Mouse (Mus musculus): ENCODE data around the gene Mthfd2l. TPM values are rescaled to one million over a fixed set of nuclear protein-coding genes. Genes with fewer than 3 reads are reported as not detected.

Gene Mthfd2l
- polyA plus RNA-seq, 1 experiment = 39.5 TPM

DNA sequence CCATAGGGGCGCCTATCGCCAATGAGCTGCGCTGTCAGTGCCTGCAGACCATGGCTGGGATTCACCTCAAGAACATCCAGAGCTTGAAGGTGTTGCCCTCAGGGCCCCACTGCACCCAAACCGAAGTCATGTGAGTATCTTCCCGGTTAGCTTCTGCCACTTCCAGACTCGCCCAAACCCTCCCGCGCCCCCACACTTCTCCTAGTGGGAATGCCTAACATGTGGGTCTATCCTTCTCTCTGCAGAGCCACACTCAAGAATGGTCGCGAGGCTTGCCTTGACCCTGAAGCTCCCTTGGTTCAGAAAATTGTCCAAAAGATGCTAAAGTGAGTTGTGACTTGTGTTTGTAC lies 39.5 kb upstream of the Mthfd2l start:
- 27% methylated on average over 10 of the region's 10 CpGs for WGBS
- H3K4me1 ChIP-seq (ENCODE audit: control insufficient read depth, insufficient read depth, insufficient read length, low read length) = peaks cover 3% of the 10 kb centered on the region; the same call in 1 of the 2 replicates
- TF ChIP-seq CTCF (IDR thresholded peaks at IDR 0.05; ENCODE audit: extremely low read depth, insufficient read length, insufficient replicate concordance, low read depth, low read length) = no peak
- TF ChIP-seq POLR2A (IDR thresholded peaks at IDR 0.05; ENCODE audit: low read depth, low read length) = no peak
- peak overlapping the region; percentile 74 for H3K4me3 ChIP-seq (ENCODE audit: low read depth, low read length)
- H3K27ac ChIP-seq (ENCODE audit: insufficient read depth, low read depth, low read length) = no peak overlapping the region
- H3K27me3 ChIP-seq (ENCODE audit: control insufficient read depth, insufficient read depth, low read length) = no peaks in the 10 kb centered on the region
- no peaks in the 10 kb centered on the region for H3K36me3 ChIP-seq (ENCODE audit: control insufficient read depth, insufficient read depth, low read length)

DNA sequence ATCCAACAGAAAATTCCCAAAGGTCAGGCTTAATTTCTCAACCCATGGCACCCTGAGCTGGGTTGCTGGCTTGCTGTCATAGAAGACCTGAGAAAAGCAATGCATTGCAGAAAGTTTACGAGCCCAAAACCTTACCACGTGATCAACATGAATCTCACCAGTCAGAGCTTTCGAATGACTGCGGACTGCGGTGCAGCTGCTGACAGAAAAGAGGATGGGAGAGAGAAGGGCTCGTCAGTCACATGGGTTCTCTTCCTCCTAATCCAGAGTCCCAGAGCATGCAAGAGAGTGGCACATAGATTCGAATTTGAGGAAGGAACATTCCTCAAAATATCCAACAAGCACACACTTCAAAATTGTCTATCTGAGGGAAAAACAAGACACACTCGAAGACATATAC lies 36.7 kb upstream of the Mthfd2l start:
- H3K4me3 ChIP-seq (ENCODE audit: low read depth, low read length) = no peak overlapping the region
- no peak for TF ChIP-seq POLR2A (IDR thresholded peaks at IDR 0.05; ENCODE audit: low read depth, low read length)
- no peaks in the 10 kb centered on the region for H3K36me3 ChIP-seq (ENCODE audit: control insufficient read depth, insufficient read depth, low read length)
- peaks cover 5% of the 10 kb centered on the region; the same call in 1 of the 2 replicates for H3K4me1 ChIP-seq (ENCODE audit: control insufficient read depth, insufficient read depth, insufficient read length, low read length)
- no peaks in the 10 kb centered on the region for H3K27me3 ChIP-seq (ENCODE audit: control insufficient read depth, insufficient read depth, low read length)
- H3K27ac ChIP-seq (ENCODE audit: insufficient read depth, low read depth, low read length) = no peak overlapping the region
- WGBS = 69% methylated on average over 8 of the region's 8 CpGs

DNA sequence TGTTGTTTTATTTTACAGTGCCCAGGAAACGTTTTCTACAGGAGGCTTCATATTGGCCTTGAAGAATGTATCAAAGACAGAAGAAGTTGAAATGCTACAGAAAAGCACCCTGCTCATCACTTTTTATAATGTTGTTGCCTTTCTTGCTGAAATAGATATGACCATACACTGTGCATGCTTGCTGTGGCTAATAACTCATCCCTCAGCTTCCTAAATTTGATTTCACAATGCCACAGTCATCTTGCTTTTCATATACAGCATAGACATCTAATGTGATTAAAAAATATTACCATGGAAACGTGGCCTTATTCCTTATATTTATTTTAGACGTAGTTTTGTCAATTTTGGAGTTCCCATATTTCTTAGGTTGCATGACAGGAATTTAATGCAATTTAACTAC lies 33.5 kb upstream of the Mthfd2l start:
- H3K4me3 ChIP-seq (ENCODE audit: low read depth, low read length) = no peak overlapping the region
- TF ChIP-seq CTCF (IDR thresholded peaks at IDR 0.05; ENCODE audit: extremely low read depth, insufficient read length, insufficient replicate concordance, low read depth, low read length) (no peak), POLR2A (IDR thresholded peaks at IDR 0.05; ENCODE audit: low read depth, low read length) (no peak)
- H3K4me1 ChIP-seq (ENCODE audit: control insufficient read depth, insufficient read depth, insufficient read length, low read length) = peaks cover 5% of the 10 kb centered on the region; the same call in 1 of the 2 replicates
- no peak overlapping the region for H3K27ac ChIP-seq (ENCODE audit: insufficient read depth, low read depth, low read length)
- 67% methylated on average over 3 of the region's 3 CpGs for WGBS
- H3K27me3 ChIP-seq (ENCODE audit: control insufficient read depth, insufficient read depth, low read length) = no peaks in the 10 kb centered on the region
- H3K36me3 ChIP-seq (ENCODE audit: control insufficient read depth, insufficient read depth, low read length) = no peaks in the 10 kb centered on the region

DNA sequence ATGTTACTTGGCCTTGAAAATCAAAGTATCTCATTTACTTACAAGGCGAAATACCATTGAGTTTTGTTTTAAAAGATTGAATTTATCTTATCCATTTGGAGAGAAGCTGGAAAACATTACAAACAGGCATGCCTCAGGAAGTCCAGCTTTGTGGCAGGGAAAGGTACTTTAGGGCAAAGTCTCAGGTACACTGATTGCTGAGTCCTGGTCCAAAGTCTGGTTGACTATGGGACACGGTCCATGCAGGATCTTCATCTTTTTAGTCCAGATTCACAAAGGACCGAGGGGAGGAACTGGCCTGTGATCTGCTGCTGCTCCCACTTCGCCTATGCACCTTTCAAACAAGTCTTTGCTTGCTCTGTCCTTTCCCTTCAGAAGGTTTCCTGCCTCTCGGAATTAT lies 31.6 kb upstream of the Mthfd2l start:
- Histone ChIP-seq H3K4me3 (ENCODE audit: low read depth, low read length) (no peak overlapping the region), H3K27me3 (ENCODE audit: control insufficient read depth, insufficient read depth, low read length) (no peaks in the 10 kb centered on the region; the same call in none of the 2 replicates), H3K27ac (ENCODE audit: insufficient read depth, low read depth, low read length) (0 out of 2 replicates have a peak overlapping the region, but pooled peaks have one; percentile 26), H3K4me1 (ENCODE audit: control insufficient read depth, insufficient read depth, insufficient read length, low read length) (peaks cover 11% of the 10 kb centered on the region), H3K36me3 (ENCODE audit: control insufficient read depth, insufficient read depth, low read length) (no peaks in the 10 kb centered on the region)
- no peak for TF ChIP-seq POLR2A (IDR thresholded peaks at IDR 0.05; ENCODE audit: low read depth, low read length)
- no peak for TF ChIP-seq CTCF (IDR thresholded peaks at IDR 0.05; ENCODE audit: extremely low read depth, insufficient read length, insufficient replicate concordance, low read depth, low read length)
- WGBS = 59% methylated on average over 5 of the region's 5 CpGs

DNA sequence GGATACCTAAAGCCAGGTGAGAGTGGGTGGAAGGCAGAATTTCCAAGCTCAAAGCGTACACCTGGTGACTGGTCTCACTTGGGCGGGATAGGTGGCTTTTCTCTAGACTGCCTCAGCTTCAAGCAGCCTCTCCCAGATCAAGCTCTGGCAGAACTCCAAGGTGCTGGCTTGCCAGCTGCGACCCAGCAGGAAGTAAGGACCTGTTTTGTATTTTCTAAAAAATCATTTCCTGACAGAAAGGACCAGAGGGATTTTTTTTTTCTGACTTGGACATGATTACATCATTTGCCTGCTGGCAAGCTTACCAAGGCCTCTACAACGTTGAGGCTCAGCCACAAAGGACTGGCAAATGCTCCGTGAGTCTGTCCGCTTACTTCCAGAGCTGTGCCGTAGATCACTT lies 30.8 kb upstream of the Mthfd2l start:
- Histone ChIP-seq H3K4me1 (ENCODE audit: control insufficient read depth, insufficient read depth, insufficient read length, low read length) (peaks cover 11% of the 10 kb centered on the region), H3K4me3 (ENCODE audit: low read depth, low read length) (0 out of 2 replicates have a peak overlapping the region, but pooled peaks have one; percentile 2), H3K27me3 (ENCODE audit: control insufficient read depth, insufficient read depth, low read length) (no peaks in the 10 kb centered on the region; the same call in none of the 2 replicates), H3K36me3 (ENCODE audit: control insufficient read depth, insufficient read depth, low read length) (no peaks in the 10 kb centered on the region), H3K27ac (ENCODE audit: insufficient read depth, low read depth, low read length) (peak overlapping the region; percentile 26)
- TF ChIP-seq CTCF (IDR thresholded peaks at IDR 0.05; ENCODE audit: extremely low read depth, insufficient read length, insufficient replicate concordance, low read depth, low read length) (no peak), POLR2A (IDR thresholded peaks at IDR 0.05; ENCODE audit: low read depth, low read length) (no peak)
- WGBS = 15% methylated on average over 7 of the region's 7 CpGs

- TF ChIP-seq CTCF (IDR thresholded peaks at IDR 0.05; ENCODE audit: extremely low read depth, insufficient read length, insufficient replicate concordance, low read depth, low read length) (no peak), POLR2A (IDR thresholded peaks at IDR 0.05; ENCODE audit: low read depth, low read length) (no peak)
- H3K4me3 ChIP-seq (ENCODE audit: low read depth, low read length) = no peak overlapping the region
- no peaks in the 10 kb centered on the region for H3K36me3 ChIP-seq (ENCODE audit: control insufficient read depth, insufficient read depth, low read length)
- no peaks in the 10 kb centered on the region; the same call in none of the 2 replicates for H3K27me3 ChIP-seq (ENCODE audit: control insufficient read depth, insufficient read depth, low read length)
- peaks cover 11% of the 10 kb centered on the region for H3K4me1 ChIP-seq (ENCODE audit: control insufficient read depth, insufficient read depth, insufficient read length, low read length)
- no peak overlapping the region for H3K27ac ChIP-seq (ENCODE audit: insufficient read depth, low read depth, low read length)
- 58% methylated on average over 7 of the region's 7 CpGs for WGBS
Observed at GRCm38 (mm10) chr5:90900688-90901087, 30.2 kb upstream of the Mthfd2l start.

DNA sequence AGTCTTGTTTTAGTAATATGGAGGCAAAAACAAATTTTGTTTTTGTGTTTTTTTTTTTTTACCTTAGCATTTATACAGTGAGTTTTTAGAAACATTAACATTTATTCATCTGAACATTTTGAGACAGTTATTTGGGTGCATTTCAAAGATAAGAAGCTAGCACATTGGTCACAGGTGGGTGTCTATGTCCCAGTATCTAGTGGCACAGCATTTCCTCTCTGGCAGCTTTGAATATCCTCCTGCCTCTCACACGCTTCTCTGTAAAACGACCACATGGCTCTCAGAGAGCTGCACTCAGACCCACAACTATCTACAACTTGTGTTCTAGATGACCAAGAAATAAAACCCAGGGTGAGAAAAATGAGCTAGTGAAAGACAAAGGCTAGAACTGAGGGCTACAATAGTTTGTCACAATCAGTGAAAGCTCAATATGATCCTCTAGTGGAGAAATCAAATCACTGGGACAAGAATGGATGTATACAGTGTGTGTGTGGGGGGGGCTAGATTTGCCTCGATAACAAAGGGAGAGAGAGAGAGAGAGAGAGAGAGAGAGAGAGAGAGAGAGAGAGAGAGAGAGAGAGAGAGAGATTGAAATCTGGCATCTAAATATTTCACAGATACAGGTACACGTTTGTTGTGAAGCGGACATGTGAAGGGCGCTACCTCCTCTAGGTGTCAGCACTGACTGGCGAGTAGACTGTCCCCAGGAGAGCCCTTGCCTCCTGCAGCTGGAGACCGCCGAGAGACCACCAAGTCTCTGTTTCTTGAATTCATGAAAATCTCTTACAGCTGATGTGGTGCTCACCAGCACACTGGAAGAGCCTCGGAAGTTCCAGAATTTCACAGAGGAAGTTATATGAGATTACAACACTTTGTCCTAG lies 28.3 kb upstream of the Mthfd2l start:
- no peaks in the 10 kb centered on the region for H3K36me3 ChIP-seq (ENCODE audit: control insufficient read depth, insufficient read depth, low read length)
- H3K4me3 ChIP-seq (ENCODE audit: low read depth, low read length) = no peak overlapping the region
- 14% methylated on average over 10 of the region's 10 CpGs for WGBS
- no peaks in the 10 kb centered on the region; the same call in none of the 2 replicates for H3K27me3 ChIP-seq (ENCODE audit: control insufficient read depth, insufficient read depth, low read length)
- TF ChIP-seq POLR2A (IDR thresholded peaks at IDR 0.05; ENCODE audit: low read depth, low read length) (no peak), CTCF (IDR thresholded peaks at IDR 0.05; ENCODE audit: extremely low read depth, insufficient read length, insufficient replicate concordance, low read depth, low read length) (peak; percentile 50; the same call in 1 of the 2 replicates)
- no peak overlapping the region for H3K27ac ChIP-seq (ENCODE audit: insufficient read depth, low read depth, low read length)
- peaks cover 12% of the 10 kb centered on the region for H3K4me1 ChIP-seq (ENCODE audit: control insufficient read depth, insufficient read depth, insufficient read length, low read length)

Measured in small intestine, adult 2 months (tissue).